Mouse (Mus musculus): ENCODE data around the gene Fzd2. TPM values are rescaled to one million over a fixed set of nuclear protein-coding genes. Genes with fewer than 3 reads are reported as not detected.

Fzd2 gene
- polyA plus RNA-seq, 1 experiment from 2014 or later: 0.22 TPM

- H3K27ac ChIP-seq (ENCODE audit: low read depth): no peak overlapping the region
- no peak overlapping the region for H3K4me3 ChIP-seq (ENCODE audit: low read depth, low read length)
- WGBS (ENCODE audit: insufficient replicate concordance): 63% methylated on average over 8 of the region's 8 CpGs
- H3K36me3 ChIP-seq (replicated peaks; ENCODE audit: insufficient read depth, low read length): no peaks in the 10 kb centered on the region
- no peak overlapping the region for H3K9ac ChIP-seq (replicated peaks)
- DNase-seq (no peak), ATAC-seq (no peak)
- H3K27me3 ChIP-seq (ENCODE audit: insufficient read depth, low read length): no peaks in the 10 kb centered on the region
- TF ChIP-seq CTCF (IDR thresholded peaks at IDR 0.05; ENCODE audit: low read depth) (no peak), EP300 (IDR thresholded peaks at IDR 0.05; ENCODE audit: low read depth) (no peak)
- H3K9me3 ChIP-seq (ENCODE audit: low read length): no peaks in the 10 kb centered on the region
- H3K4me1 ChIP-seq (ENCODE audit: insufficient read depth): no peaks in the 10 kb centered on the region
- H3K4me2 ChIP-seq (ENCODE audit: low read depth, low read length): no peak overlapping the region
Observed at GRCm38 (mm10) chr11:102655888-102656287, 51.7 kb downstream of the Fzd2 start.

GRCm38 (mm10) chr11:102656326-102656926 lies 52.2 kb downstream of the Fzd2 start:
- H3K4me1 ChIP-seq (ENCODE audit: insufficient read depth): no peaks in the 10 kb centered on the region
- no peak for DNase-seq
- no peaks in the 10 kb centered on the region for H3K27me3 ChIP-seq (ENCODE audit: insufficient read depth, low read length)
- no peaks in the 10 kb centered on the region for H3K9me3 ChIP-seq (ENCODE audit: low read length)
- ATAC-seq: no peak
- TF ChIP-seq EP300 (IDR thresholded peaks at IDR 0.05; ENCODE audit: low read depth) (no peak), CTCF (IDR thresholded peaks at IDR 0.05; ENCODE audit: low read depth) (peak; percentile 42)
- H3K9ac ChIP-seq (replicated peaks): no peak overlapping the region
- H3K4me3 ChIP-seq (ENCODE audit: low read depth, low read length): no peak overlapping the region
- no peak overlapping the region for H3K4me2 ChIP-seq (ENCODE audit: low read depth, low read length)
- H3K27ac ChIP-seq (ENCODE audit: low read depth): no peak overlapping the region
- WGBS (ENCODE audit: insufficient replicate concordance): 13% methylated on average over 4 of the region's 4 CpGs
- H3K36me3 ChIP-seq (replicated peaks; ENCODE audit: insufficient read depth, low read length): no peaks in the 10 kb centered on the region

- Histone ChIP-seq H3K4me3 (ENCODE audit: low read depth, low read length) (no peak overlapping the region), H3K9me3 (ENCODE audit: low read length) (no peaks in the 10 kb centered on the region), H3K9ac (replicated peaks) (no peak overlapping the region), H3K27me3 (ENCODE audit: insufficient read depth, low read length) (no peaks in the 10 kb centered on the region), H3K36me3 (replicated peaks; ENCODE audit: insufficient read depth, low read length) (no peaks in the 10 kb centered on the region), H3K27ac (ENCODE audit: low read depth) (no peak overlapping the region), H3K4me2 (ENCODE audit: low read depth, low read length) (no peak overlapping the region), H3K4me1 (ENCODE audit: insufficient read depth) (no peaks in the 10 kb centered on the region)
- 33% methylated on average over 6 of the region's 6 CpGs for WGBS (ENCODE audit: insufficient replicate concordance)
- TF ChIP-seq EP300 (IDR thresholded peaks at IDR 0.05; ENCODE audit: low read depth) (no peak), CTCF (IDR thresholded peaks at IDR 0.05; ENCODE audit: low read depth) (no peak; the same call in 1 of the 2 replicates)
- ATAC-seq (no peak), DNase-seq (no peak)
Observed at GRCm38 (mm10) chr11:102656931-102657330, 52.7 kb downstream of the Fzd2 start.

Other genes with a start within 250 kb of the Fzd2 start
- gene Slc4a1, start 238.2 kb upstream of the Fzd2 start, polyA plus RNA-seq (2015; fragmentation: Nextera tagmentation; extraction: Ambion mirVana): 311 and 329 TPM in 2 replicates
- 1.8 and 2.4 TPM in 2 replicates for gene Rundc3a, start 211.0 kb upstream of the Fzd2 start, polyA plus RNA-seq (2015; fragmentation: Nextera tagmentation; extraction: Ambion mirVana)
- gene Slc25a39, start 196.4 kb upstream of the Fzd2 start, polyA plus RNA-seq (2015; fragmentation: Nextera tagmentation; extraction: Ambion mirVana): 510 and 522 TPM in 2 replicates
- gene Grn, start 174.1 kb upstream of the Fzd2 start, polyA plus RNA-seq (2015; fragmentation: Nextera tagmentation; extraction: Ambion mirVana): 156 and 161 TPM in 2 replicates
- gene Fam171a2, start 156.7 kb upstream of the Fzd2 start, polyA plus RNA-seq (2015; fragmentation: Nextera tagmentation; extraction: Ambion mirVana): 0.23 and 0.72 TPM in 2 replicates
- 41.0 and 44.8 TPM in 2 replicates for gene Itga2b, start 134.3 kb upstream of the Fzd2 start, polyA plus RNA-seq (2015; fragmentation: Nextera tagmentation; extraction: Ambion mirVana)
- gene Gpatch8, start 48.0 kb upstream of the Fzd2 start, polyA plus RNA-seq (2015; fragmentation: Nextera tagmentation; extraction: Ambion mirVana): 11.1 and 12.2 TPM in 2 replicates
- not detected in 2 replicates for gene Gm11627, start 24.9 kb upstream of the Fzd2 start, polyA plus RNA-seq (2015; fragmentation: Nextera tagmentation; extraction: Ambion mirVana)
- 0.08 TPM in 1 of 2 replicates, not detected in the other for gene Meioc, start 59.3 kb downstream of the Fzd2 start, polyA plus RNA-seq (2015; fragmentation: Nextera tagmentation; extraction: Ambion mirVana)
- gene Ccdc43, start 93.4 kb downstream of the Fzd2 start, polyA plus RNA-seq (2015; fragmentation: Nextera tagmentation; extraction: Ambion mirVana): 9.5 and 9.6 TPM in 2 replicates
- gene Adam11, start 157.0 kb downstream of the Fzd2 start, polyA plus RNA-seq (2015; fragmentation: Nextera tagmentation; extraction: Ambion mirVana): 0.20 and 0.22 TPM in 2 replicates
- gene Gjc1, start 215.3 kb downstream of the Fzd2 start, polyA plus RNA-seq (2015; fragmentation: Nextera tagmentation; extraction: Ambion mirVana): 1.4 and 1.6 TPM in 2 replicates
- not detected in 2 replicates for gene Higd1b, start 231.5 kb downstream of the Fzd2 start, polyA plus RNA-seq (2015; fragmentation: Nextera tagmentation; extraction: Ambion mirVana)